ENCODE assay signal across 16 mouse cellular contexts in the genomic region with DNA sequence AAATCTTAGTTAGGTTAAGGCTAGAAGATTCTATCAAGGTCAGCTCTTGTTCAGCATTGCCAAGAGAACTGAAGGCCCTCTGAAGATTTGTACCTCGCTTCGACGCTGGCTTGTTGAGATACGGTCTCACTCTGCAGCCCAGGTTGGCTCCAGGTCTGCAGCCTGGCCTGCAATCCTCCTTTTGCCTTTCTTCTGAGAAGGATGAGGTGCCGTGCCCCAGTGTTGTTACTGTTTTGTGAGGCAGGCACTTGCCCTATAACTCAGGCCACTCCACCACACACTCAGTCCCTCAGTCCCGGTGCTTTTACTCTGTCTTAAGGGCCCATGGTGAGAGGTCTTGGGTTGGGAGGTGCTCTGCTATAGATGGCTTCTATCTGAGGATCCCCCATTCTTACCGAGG. TPM values are rescaled to one million over a fixed set of nuclear protein-coding genes. Genes with fewer than 3 reads are reported as not detected.
DNase-seq lines count a peak whose midpoint lies in the region; ATAC-seq and TF ChIP-seq lines count a peak whose summit lies in the region.
"Had no signal": no experiment of that assay in that cellular context is flagged by ENCODE, and none has a peak within 500 bp of the region (broad histone marks: within the 10 kb centered on the region; RNA-seq: fewer than 3 reads in every experiment).

No protein-coding gene starts in this region.

- peak overlapping the region; percentile 97 for H3K4me3 ChIP-seq in gastrocnemius, adult 2 months
- no peak overlapping the region for H3K4me3 ChIP-seq in kidney, postnatal 0 days (replicated peaks; ENCODE audit: low read depth, low read length)
- H3K4me3 ChIP-seq in testis, adult 2 months (ENCODE audit: control insufficient read depth, low read depth, low read length): no peak overlapping the region
- peak overlapping the region; percentile 84 for H3K4me3 ChIP-seq in stomach, embryonic 16.5 days (replicated peaks; ENCODE audit: low read length)
- H3K4me3 ChIP-seq: erythroblast, embryonic 14.5 days; neural tube, embryonic 12.5 days had no signal

- H3K9me3 ChIP-seq in kidney, postnatal 0 days (replicated peaks; ENCODE audit: low read length): no peaks in the 10 kb centered on the region
- no peaks in the 10 kb centered on the region for H3K9me3 ChIP-seq in stomach, embryonic 16.5 days (replicated peaks; ENCODE audit: control insufficient read depth, low read length)
- H3K9me3 ChIP-seq: G1E; neural tube, embryonic 12.5 days had no signal

- TF ChIP-seq POLR2A in testis, adult 2 months (IDR thresholded peaks at IDR 0.05; ENCODE audit: control insufficient read depth, low read depth, low read length): no peak

- no peak for TF ChIP-seq CTCF in gastrocnemius, adult 2 months (IDR thresholded peaks at IDR 0.05)
- TF ChIP-seq CTCF in kidney, postnatal 0 days (IDR thresholded peaks at IDR 0.05; ENCODE audit: low read depth): no peak
- no peak for TF ChIP-seq CTCF in testis, adult 2 months (IDR thresholded peaks at IDR 0.05; ENCODE audit: control insufficient read depth, insufficient read depth, insufficient replicate concordance, low read depth, low read length)

- H3K27ac ChIP-seq in gastrocnemius, adult 2 months: peak overlapping the region; percentile 97
- H3K27ac ChIP-seq in kidney, postnatal 0 days: no peak overlapping the region
- H3K27ac ChIP-seq in testis, adult 2 months (ENCODE audit: control insufficient read depth, insufficient read depth, low read depth, low read length): peak overlapping the region; percentile 30; the same call in 1 of the 2 replicates
- H3K27ac ChIP-seq in stomach, embryonic 16.5 days (ENCODE audit: low read length): peak overlapping the region; percentile 100
- H3K27ac ChIP-seq: neural tube, embryonic 12.5 days had no signal

- no peak overlapping the region for H3K9ac ChIP-seq in kidney, postnatal 0 days (ENCODE audit: low read depth, low read length)
- H3K9ac ChIP-seq in stomach, embryonic 16.5 days (ENCODE audit: low read length): peak overlapping the region; percentile 99
- H3K9ac ChIP-seq: neural tube, embryonic 12.5 days had no signal

- H3K36me3 ChIP-seq in kidney, postnatal 0 days (ENCODE audit: insufficient read depth, low read length): no peaks in the 10 kb centered on the region
- H3K36me3 ChIP-seq in testis, adult 2 months (ENCODE audit: control insufficient read depth, insufficient read depth, low read length): no peaks in the 10 kb centered on the region
- H3K36me3 ChIP-seq in stomach, embryonic 16.5 days (ENCODE audit: control insufficient read depth, insufficient read depth, low read length): no peaks in the 10 kb centered on the region
- H3K36me3 ChIP-seq: neural tube, embryonic 12.5 days had no signal

- intact Hi-C loops in gastrocnemius, adult 2 months (cut with DNase I): no loop called here

- H3K4me2 ChIP-seq in kidney, postnatal 0 days (ENCODE audit: low read length): peak overlapping the region; percentile 94; the same call in 1 of the 2 replicates
- peak overlapping the region; percentile 83 for H3K4me2 ChIP-seq in stomach, embryonic 16.5 days (ENCODE audit: low read depth, low read length)
- H3K4me2 ChIP-seq: neural tube, embryonic 12.5 days had no signal

- H3K27me3 ChIP-seq in kidney, postnatal 0 days (ENCODE audit: insufficient read depth, low read length): no peaks in the 10 kb centered on the region
- H3K27me3 ChIP-seq in testis, adult 2 months (ENCODE audit: control insufficient read depth, insufficient read depth, low read length): no peaks in the 10 kb centered on the region
- no peaks in the 10 kb centered on the region for H3K27me3 ChIP-seq in stomach, embryonic 16.5 days (ENCODE audit: control insufficient read depth, insufficient read depth, low read length)

- peaks cover 35% of the 10 kb centered on the region for H3K4me1 ChIP-seq in kidney, postnatal 0 days (replicated peaks; ENCODE audit: insufficient read depth, low read length)
- H3K4me1 ChIP-seq in testis, adult 2 months (ENCODE audit: control insufficient read depth, insufficient read depth, low read length): peaks cover 8% of the 10 kb centered on the region
- H3K4me1 ChIP-seq in stomach, embryonic 16.5 days (ENCODE audit: control insufficient read depth, insufficient read depth, low read length): peaks cover 62% of the 10 kb centered on the region

- ATAC-seq in kidney, postnatal 0 days (replicated peaks; ENCODE audit: low FRiP score, low read depth): no peak
- ATAC-seq in stomach, embryonic 16.5 days (ENCODE audit: insufficient read depth, low FRiP score): no peak
- no peak for ATAC-seq in megakaryocyte-erythroid progenitor cell, adult 5-6 weeks (replicated peaks; ENCODE audit: low FRiP score, low TSS enrichment, poor library complexity, severe bottlenecking)

- 67% methylated on average over 7 of the region's 7 CpGs for WGBS in kidney, postnatal 0 days
- WGBS in stomach, embryonic 16.5 days: 83% methylated on average over 7 of the region's 7 CpGs

- no peak for DNase-seq in gastrocnemius, adult 2 months
- no peak for DNase-seq in gastrocnemius, adult 8-10 months (ENCODE audit: low spot score in 2 of 2)
- no peak for DNase-seq in kidney, postnatal 0 days (ENCODE audit: low spot score)
- no peak for DNase-seq in kidney, adult 18-20 months
- no peak for DNase-seq in testis, postnatal 10 days (ENCODE audit: low spot score)
- DNase-seq: cerebellum, postnatal 36 days; lung, postnatal 14 days; midbrain, embryonic 14.5 days; thymus, postnatal 14 days had no signal

RNA-seq across cellular contexts. Expression of a gene that starts 3.2 kb away (rescaled TPM):
- 10 to 100 TPM; 35.2 to 35.4 TPM for total RNA-seq in gastrocnemius, adult 2 months (2021)
- total RNA-seq in gastrocnemius, adult 8-10 months (2022): 10 to 100 TPM; 31.3 to 38.1 (median 32.9) TPM
- 27.8 and 30.8 TPM in 2 replicates for polyA plus RNA-seq in kidney, postnatal 0 days (2015; fragmentation: Nextera tagmentation; extraction: Ambion mirVana)
- polyA plus RNA-seq in testis, adult 2 months (2012; rRNA removed): 6.3 TPM in 2 replicates
- polyA plus RNA-seq in stomach, embryonic 16.5 days (2015; fragmentation: Nextera tagmentation; extraction: Ambion mirVana): 105 and 150 TPM in 2 replicates
- total RNA-seq in megakaryocyte-erythroid progenitor cell, adult 5-6 weeks (2014; fragmentation: Nextera tagmentation): 10.1 and 16.8 TPM in 2 replicates
- total RNA-seq in megakaryocyte-erythroid progenitor cell, adult 5-6 weeks (2017): 13.6 and 13.9 TPM in 2 replicates

RNA-seq across cellular contexts. Expression of a gene that starts 17.5 kb away (rescaled TPM):
- total RNA-seq in gastrocnemius, adult 2 months (2021): 10 to 100 TPM; 45.4 to 70.5 TPM
- 10 to 100 TPM; 51.9 to 56.2 (median 53.1) TPM for total RNA-seq in gastrocnemius, adult 8-10 months (2022)
- 162 and 169 TPM in 2 replicates for polyA plus RNA-seq in kidney, postnatal 0 days (2015; fragmentation: Nextera tagmentation; extraction: Ambion mirVana)
- 118 and 119 TPM in 2 replicates for polyA plus RNA-seq in testis, adult 2 months (2012; rRNA removed)
- polyA plus RNA-seq in stomach, embryonic 16.5 days (2015; fragmentation: Nextera tagmentation; extraction: Ambion mirVana): 108 and 119 TPM in 2 replicates
- total RNA-seq in megakaryocyte-erythroid progenitor cell, adult 5-6 weeks (2014; fragmentation: Nextera tagmentation): 22.4 and 50.1 TPM in 2 replicates
- 14.1 and 22.8 TPM in 2 replicates for total RNA-seq in megakaryocyte-erythroid progenitor cell, adult 5-6 weeks (2017)

RNA-seq across cellular contexts. Expression of a gene that starts 17.7 kb away (rescaled TPM):
- total RNA-seq in gastrocnemius, adult 2 months (2021): 10 to 100 TPM; 69.4 to 76.1 TPM
- total RNA-seq in gastrocnemius, adult 8-10 months (2022): 10 to 100 TPM; 73.2 to 88.7 (median 78.0) TPM
- polyA plus RNA-seq in kidney, postnatal 0 days (2015; fragmentation: Nextera tagmentation; extraction: Ambion mirVana): 248 and 264 TPM in 2 replicates
- polyA plus RNA-seq in testis, adult 2 months (2012; rRNA removed): 1,529 and 1,552 TPM in 2 replicates
- 227 and 252 TPM in 2 replicates for polyA plus RNA-seq in stomach, embryonic 16.5 days (2015; fragmentation: Nextera tagmentation; extraction: Ambion mirVana)
- total RNA-seq in megakaryocyte-erythroid progenitor cell, adult 5-6 weeks (2014; fragmentation: Nextera tagmentation): 78.9 and 90.5 TPM in 2 replicates
- 84.4 and 95.3 TPM in 2 replicates for total RNA-seq in megakaryocyte-erythroid progenitor cell, adult 5-6 weeks (2017)

RNA-seq across cellular contexts. Expression of a gene that starts 23.9 kb away (rescaled TPM):
- not detected for total RNA-seq in gastrocnemius, adult 2 months (2021)
- not detected for total RNA-seq in gastrocnemius, adult 8-10 months (2022)
- polyA plus RNA-seq in kidney, postnatal 0 days (2015; fragmentation: Nextera tagmentation; extraction: Ambion mirVana): 1.0 and 1.7 TPM in 2 replicates
- 0.10 and 0.16 TPM in 2 replicates for polyA plus RNA-seq in testis, adult 2 months (2012; rRNA removed)
- polyA plus RNA-seq in stomach, embryonic 16.5 days (2015; fragmentation: Nextera tagmentation; extraction: Ambion mirVana): 1.0 and 1.2 TPM in 2 replicates
- 1.0 TPM in 1 of 2 replicates, not detected in the other for total RNA-seq in megakaryocyte-erythroid progenitor cell, adult 5-6 weeks (2014; fragmentation: Nextera tagmentation)
- not detected in 2 replicates for total RNA-seq in megakaryocyte-erythroid progenitor cell, adult 5-6 weeks (2017)
- total RNA-seq: left cerebral cortex, adult 18-20 months had no signal
- polyA plus RNA-seq: erythroblast, embryonic 14.5 days; G1E; neural tube, embryonic 12.5 days had no signal

RNA-seq across cellular contexts. Expression of a gene that starts 59.7 kb away (rescaled TPM):
- under 1 TPM in 1 of 2 experiments, not detected in 1; 0.13 TPM for total RNA-seq in gastrocnemius, adult 2 months (2021)
- under 1 TPM in 3 of 4 experiments, not detected in 1; 0.21 to 0.44 (median 0.36) TPM for total RNA-seq in gastrocnemius, adult 8-10 months (2022)
- 0.59 and 0.75 TPM in 2 replicates for polyA plus RNA-seq in kidney, postnatal 0 days (2015; fragmentation: Nextera tagmentation; extraction: Ambion mirVana)
- 22.0 and 25.9 TPM in 2 replicates for polyA plus RNA-seq in testis, adult 2 months (2012; rRNA removed)
- polyA plus RNA-seq in stomach, embryonic 16.5 days (2015; fragmentation: Nextera tagmentation; extraction: Ambion mirVana): 0.66 and 0.77 TPM in 2 replicates
- not detected in 2 replicates for total RNA-seq in megakaryocyte-erythroid progenitor cell, adult 5-6 weeks (2014; fragmentation: Nextera tagmentation)
- total RNA-seq in megakaryocyte-erythroid progenitor cell, adult 5-6 weeks (2017): not detected in 2 replicates
- polyA plus RNA-seq: erythroblast, embryonic 14.5 days; G1E had no signal

Comparison
In these comparisons a context has a peak if more than half of its experiments do, and no peak if none do; other contexts are left out.
1. H3K4me3 ChIP-seq: peak in gastrocnemius, adult 2 months (single experiment) and stomach, embryonic 16.5 days (single experiment); none in kidney, postnatal 0 days (single experiment) and testis, adult 2 months (single experiment).